Mouse (Mus musculus) layer of hippocampus, postnatal 10 days (tissue): ENCODE results near the gene Irx2. TPM values are rescaled to one million over a fixed set of nuclear protein-coding genes. Genes with fewer than 3 reads are reported as not detected.

Source experiments
- DNase-seq, 2 experiments: peaks; one replicate each; pipeline ENCODE4 v3.0.0; 2021; ENCODE audit warnings: low spot score in 2 of 2
- long read RNA-seq: library from polyadenylated mRNA; stranded (forward); transcript quantifications from one replicate; pipeline ENCODE4 v2.0.0, GENCODE M21; 2023
- total RNA-seq, 2 experiments: library from RNA; stranded (reverse); gene quantifications; 2 replicates each; pipeline ENCODE4 v1.2.3; 2021

Gene Irx2
- under 1 TPM; 0.40 to 0.80 TPM for total RNA-seq
- long read RNA-seq = 0 reads

DNA sequence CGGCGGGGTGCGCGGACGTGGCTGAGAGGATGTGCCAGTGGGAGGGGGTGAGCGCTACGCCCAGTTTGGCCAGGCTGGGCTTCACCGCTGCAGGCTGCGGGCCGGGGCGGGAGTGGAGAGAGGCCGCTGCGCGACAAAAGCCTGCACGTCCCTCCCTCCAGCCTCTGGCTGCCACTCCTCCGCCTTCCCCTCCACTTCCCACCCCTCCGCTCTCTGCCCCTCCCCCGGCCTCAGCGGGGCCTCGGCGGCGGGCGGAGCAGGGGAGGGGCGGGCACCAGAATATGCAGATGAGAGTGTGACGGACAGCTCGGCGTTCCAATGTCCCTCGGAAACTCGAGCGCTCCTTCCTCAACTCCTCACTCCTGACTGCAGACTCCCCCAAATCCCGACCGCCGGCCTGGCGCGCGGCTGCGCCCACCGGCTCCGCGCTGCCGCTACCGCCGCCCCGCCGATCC is at the start of gene Irx2:
TSS of gene Irx2 (plus strand) at position 359 of the 455 bp plus-strand sequence.
- no peak for DNase-seq

DNA sequence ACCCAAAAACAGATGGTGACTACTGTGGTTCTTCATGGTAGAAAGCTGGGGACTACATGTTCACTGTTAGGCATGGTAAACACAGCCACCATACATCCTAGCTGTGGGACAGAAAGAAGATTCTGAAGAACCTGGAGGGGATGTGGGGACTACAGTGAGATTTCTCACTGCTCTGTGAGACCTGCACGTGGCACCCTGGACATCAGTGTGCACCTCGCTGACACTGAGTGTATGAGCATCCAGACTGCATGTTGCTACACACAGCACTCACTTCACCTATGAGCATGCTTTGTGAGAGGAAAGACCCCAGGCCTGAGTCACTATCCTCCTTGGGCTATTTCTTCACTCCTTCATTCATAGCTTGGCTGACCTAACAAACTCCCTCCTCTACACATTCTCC is 47.3 kb upstream of the Irx2 start:
- no peak for DNase-seq

DNA sequence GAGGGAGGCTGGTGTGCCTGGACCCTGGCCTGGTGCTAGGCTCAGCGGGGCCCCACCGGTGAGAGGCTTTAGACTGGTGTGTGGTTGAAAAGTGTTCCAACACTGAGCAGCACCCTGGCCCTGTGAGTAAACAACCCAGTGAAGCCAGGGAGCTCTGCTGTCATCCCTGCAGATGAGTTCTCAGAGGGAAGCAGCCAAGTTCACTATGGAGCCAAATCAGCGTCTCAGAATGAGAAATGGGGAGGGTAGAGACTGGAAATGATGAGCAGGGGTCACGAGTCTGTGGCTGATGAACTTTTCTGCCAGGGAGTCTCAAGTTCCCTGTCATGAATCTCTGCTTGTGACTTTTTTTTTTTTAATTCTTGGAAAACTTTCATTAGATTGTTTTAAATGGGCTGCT is 36.1 kb upstream of the Irx2 start:
- DNase-seq = no peak

DNA sequence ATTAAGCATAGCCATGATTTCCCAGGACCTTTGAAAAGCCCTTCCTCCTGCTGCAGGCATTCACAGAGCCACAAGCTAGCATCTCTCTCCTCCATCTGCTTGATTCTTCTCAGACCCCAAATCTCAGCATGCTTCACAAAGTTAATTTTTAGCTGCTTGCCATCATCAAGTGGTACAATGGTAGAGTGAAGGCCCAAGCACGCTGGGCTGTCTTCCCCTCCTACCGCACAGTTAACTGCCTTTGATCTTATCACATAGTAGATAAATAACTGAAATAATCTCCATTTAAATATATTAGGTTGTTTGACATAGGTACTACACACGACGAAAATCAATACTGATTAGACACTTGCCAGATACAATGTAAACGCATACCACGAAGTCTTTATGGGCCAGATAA is 35.3 kb upstream of the Irx2 start:
- DNase-seq = no peak

DNA sequence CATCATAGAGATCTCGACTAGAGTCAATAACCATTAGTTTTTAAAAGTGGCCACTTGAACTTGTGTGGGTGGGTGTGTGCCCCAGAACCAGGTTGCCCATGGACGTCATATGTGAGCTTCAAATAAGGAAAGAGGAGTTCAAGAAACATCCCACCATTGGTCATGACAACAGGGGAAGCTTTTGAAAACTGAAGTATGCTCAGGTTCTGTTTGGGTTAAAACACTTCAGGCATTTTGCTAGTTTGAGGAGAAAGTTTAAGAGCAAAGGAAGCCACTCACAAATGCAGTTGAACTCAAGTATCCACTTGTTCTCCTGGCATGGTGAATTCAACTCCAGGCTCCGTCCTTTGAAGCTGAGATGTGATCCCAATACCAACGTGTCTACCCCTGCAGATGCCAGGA is 34.9 kb upstream of the Irx2 start:
- DNase-seq = no peak

DNA sequence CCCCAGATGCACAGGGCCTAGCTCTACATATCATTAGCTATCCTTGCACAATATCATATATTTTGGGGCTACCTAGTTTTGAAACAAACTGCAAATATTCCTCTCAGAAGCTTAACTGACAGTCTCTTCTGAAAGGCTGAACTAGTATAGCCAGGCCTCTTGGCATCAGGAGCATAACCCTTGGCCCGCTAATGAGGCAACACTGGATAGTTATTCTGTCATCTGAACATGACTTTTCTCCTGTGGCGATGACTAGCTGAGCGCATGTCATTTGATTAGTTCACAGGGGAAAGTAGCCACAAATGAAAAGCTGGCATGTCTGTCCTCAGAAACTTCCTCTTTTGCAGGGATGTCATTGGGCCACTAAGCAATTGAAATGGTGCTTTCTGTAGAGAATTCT is 29.4 kb upstream of the Irx2 start:
- DNase-seq = no peak

DNA sequence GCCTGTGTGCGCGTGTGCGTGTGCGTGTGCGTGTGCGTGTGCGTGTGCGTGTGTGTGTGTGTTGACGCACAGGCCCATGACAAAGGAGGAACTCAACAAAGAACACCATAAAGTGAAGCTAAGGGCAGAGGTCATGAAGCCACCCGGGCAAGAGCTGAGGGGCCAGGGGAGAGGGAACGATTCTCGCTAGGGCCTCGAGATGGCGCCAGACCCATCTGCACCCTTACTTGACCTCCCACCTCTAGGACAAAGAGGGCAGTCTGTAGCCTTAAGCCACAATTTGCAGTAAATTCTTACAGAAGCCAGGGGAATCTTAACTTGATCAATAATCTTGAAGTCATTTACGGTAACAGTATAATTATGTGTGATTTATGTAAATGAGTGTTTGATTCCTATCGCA is 19.9 kb upstream of the Irx2 start:
- DNase-seq = no peak

DNA sequence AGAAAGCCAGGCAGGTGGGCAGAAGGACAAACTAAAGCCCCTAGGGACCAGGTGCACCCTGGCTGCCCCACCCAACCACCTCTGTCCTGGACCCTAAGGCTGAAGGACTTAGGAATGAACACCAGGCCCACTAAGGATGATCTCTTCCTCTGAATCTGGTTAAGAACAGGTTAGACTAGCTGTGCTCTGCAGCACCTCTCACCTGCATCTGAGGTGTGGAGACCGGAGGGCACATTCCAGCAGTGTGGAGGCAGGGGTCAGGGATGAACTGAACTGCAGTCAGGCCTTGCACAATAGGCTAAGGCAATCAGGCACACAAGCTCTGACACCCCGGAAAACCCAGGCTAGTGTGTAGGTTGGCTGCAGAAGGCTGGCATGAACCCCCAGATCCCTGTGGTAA is 18.3 kb upstream of the Irx2 start:
- no peak for DNase-seq

DNA sequence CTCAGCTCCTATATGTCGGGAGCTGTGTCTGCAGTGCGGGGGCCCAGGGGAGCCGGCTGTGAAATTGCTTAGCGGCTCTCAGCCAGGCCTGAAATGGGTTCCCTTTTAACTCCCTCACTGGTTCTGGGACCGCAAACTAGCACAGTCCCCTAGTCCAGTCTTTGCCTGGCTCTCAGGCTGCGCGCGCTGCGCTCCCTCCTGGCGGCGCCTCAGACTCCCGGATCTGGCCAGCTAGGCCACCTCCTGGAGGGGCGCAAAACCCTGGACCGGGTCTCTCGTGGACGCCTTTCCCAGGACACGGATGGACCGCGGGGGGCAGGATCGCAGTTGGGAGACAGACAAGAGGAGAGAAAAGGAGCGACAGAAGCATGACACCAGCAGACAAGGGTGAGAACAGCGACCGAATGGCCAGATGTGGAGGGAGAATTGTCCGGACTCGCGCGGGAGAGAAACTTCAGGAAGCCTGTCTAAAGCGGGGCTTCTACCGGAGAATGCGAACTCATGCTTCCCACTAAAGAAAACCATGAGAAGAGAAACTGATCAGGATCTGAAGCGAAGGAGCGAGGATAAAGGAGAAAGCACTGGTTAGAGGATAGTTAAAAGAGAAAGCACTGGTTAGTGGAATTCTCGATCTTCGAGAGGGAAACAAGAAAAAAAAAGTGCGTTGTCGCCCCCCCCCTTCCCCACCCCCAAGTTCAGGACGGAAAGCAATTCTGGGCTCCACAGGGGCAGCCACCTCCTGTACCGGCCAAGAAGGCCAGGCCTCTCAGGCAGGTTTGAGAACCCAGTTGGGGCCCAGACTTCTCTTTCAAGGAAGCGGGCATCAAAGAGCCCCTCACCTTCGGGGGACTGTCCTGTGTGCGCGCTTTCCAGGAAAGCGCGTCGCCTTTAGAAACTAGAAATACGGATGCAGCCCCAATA is 4.4 kb upstream of the Irx2 start:
- DNase-seq = no peak

DNA sequence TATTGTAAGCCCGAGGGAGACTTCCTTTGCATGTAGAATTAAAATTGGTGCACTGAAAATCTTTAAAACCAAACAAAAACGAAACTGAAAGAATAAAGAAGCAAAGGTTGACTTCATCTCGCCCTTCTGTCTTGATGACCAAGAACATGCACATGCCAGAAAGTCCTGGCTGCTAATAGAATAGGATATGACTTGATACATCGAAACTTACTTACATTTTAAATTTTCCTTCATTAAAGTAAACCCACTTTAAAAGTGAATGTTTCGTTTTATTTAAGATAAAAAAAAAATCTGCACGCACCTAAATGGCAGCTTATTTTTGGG is 3.8 kb upstream of the Irx2 start:
- DNase-seq = no peak

DNA sequence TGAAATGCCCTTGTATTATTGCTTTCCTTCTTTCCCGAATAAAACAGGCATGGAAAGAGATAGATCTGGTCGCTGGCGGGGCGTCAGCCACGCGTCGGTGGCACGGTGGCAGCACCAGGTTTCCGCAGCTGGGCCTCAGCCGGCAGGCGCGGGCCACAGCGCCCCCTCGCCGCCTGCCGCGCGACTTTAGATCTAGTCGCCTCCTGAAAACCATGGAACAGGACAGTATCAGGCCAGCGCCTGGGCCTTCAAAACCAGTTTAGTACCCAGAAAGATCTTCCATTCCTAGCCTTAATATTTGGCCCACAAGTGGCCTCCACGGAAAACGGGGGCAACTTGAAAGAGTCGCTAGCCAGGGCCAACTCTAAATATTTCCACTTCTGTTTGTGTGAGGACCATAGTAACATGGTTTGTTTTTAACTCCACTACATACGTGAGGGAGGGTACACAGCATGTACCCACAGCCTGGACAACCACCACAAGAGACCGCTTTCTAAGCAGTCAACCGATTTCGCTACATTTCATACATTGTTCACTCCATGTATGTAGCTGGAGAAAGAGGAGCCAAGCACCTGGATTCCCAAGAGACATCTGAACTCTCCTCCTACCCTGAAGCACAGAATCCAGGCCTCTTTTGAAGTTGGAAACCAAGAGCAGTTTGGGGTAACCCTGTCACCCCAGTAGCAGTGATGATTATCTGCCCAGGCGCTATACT is 3.2 kb upstream of the Irx2 start:
- no peak for DNase-seq

DNA sequence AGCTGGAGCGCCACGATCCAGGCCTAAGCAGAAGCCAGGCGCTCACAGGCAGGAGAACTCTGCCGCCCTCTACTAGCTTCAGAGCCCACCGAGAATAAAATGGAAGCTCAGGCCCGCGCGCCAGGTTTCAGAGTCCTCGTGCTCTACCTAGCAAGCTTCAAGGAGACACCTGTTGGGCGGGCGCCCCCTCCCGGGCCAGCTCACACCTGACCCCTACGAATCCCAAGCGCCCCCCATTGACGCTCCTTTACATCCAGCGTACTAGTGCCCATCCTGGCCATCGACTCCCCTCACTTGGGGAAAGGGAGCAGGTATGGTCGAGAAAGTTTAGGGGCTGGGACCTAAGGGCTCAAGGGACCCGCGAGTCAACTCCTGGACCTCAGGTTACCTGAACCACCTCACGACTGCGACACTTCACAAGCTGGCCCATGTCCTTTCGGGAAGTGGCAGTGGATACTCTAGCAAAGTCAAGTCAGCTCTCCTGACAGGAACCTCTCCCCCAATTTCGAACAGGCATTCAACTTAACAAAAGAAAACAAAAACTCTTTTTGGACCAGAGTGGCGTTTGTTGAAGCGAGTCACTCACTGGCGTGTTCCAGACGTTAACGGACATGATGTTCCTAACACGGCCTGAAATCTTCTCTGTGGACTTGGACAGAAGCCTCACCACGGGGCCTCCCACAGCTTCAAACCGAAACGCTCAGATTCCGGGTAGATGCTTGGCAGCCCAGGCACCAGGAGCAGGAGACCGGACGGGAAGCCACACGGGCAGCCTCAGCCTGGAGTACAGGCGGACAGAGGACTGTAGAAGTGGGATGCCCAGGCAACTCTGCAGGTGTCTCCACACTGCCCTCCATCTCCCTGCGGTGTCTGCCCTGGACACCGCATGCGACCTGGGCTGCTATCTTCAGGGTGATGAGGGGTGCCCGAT is 964 bp upstream of the Irx2 start:
- DNase-seq = no peak

DNA sequence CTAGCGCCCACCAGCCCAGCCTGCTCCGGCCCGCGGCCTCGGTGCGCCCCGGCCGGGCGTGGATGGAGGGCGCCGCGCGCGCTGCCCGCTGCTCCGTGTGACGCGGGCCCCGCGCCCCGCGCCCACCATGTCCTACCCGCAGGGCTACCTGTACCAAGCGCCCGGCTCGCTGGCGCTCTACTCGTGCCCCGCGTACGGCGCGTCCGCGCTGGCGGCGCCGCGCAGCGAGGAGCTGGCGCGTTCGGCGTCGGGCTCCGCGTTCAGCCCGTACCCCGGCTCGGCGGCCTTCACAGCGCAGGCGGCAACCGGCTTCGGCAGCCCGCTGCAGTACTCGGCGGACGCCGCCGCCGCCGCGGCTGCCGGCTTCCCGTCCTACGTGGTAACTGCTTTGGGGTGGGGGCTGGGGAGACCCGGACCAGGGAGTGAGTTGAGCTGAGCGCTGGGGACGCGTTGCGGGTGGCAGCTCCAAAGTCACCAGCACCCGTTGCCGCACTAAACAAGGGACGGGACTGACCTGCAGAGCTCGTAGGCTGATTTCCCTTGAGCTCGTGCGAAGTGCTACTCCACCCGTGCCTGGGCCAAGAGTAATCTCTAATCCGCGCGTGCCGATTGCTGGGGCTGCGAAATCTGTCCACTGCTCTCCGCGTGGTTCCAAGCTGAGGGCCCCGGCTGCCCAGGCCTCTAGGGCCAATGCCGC is 463 bp downstream of the Irx2 start:
- DNase-seq = no peak

DNA sequence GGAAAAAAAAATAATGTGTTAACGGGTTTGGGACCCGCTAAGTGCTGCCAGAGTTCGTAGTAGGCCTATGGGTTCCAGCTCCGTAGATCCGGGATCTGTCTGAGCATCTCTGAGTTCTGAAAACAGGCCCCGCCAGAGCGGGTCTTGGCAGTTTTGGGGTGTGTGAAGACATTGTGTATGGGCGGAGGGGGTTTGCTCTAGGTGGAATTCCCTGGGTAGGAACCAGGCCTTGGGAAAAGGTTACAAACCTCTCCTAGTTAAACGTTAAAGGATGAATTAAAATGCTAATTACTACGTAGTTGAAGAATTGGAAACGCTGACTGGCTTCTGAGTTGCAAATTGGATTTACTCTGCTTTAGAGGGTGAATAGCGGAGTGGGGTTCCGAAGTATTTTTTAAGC is 1.2 kb downstream of the Irx2 start:
- DNase-seq = no peak

DNA sequence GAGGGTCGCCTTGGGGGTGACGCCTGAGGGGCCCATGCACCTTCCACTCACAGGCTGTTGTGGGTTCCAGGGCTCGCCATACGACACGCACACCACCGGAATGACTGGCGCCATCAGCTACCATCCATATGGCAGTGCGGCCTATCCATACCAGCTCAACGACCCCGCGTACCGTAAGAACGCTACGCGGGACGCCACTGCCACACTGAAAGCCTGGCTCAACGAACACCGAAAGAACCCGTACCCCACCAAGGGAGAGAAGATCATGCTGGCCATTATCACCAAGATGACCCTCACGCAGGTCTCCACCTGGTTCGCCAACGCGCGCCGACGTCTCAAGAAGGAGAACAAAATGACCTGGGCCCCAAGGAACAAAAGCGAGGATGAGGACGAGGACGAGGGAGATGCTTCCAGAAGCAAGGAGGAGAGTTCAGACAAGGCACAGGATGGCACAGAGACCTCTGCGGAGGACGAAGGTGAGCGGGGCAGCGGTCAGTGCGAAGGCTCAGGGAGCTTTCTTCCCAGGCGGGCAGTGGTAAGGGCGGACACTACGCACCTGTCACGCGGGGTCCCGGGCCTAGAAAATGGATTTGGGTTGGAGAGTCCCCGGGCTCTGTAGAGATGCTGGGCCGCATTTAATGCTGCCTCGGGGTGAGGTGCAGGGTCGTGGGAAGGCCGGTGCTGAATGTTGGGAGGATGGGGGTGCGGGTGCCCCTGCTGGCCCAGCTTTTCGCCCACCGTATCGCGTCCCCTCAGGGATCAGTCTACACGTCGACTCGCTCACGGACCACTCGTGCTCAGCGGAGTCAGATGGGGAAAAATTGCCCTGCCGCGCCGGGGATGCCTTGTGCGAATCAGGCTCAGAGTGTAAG is 2.1 kb downstream of the Irx2 start:
- DNase-seq = no peak

DNA sequence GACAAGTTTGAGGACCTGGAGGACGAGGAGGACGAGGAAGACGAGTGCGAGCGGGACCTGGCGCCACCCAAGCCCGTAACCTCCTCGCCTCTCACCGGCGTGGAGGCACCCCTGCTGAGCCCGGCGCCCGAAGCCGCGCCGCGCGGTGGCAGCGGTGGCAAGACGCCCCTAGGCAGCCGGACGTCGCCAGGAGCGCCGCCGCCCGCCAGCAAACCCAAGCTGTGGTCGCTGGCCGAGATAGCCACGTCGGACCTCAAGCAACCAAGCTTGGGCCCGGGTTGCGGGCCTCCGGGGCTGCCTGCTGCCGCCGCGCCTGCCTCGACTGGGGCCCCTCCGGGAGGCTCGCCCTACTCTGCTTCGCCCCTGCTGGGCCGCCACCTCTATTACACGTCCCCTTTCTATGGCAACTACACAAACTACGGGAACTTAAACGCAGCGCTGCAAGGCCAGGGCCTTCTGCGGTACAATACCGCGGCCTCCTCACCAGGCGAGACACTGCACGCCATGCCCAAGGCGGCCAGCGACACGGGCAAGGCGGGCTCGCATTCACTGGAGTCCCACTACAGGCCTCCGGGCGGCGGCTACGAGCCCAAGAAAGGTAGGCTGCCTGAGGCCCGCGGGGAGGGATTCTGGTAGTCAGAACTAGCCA is 2.9 kb downstream of the Irx2 start:
- DNase-seq = no peak

DNA sequence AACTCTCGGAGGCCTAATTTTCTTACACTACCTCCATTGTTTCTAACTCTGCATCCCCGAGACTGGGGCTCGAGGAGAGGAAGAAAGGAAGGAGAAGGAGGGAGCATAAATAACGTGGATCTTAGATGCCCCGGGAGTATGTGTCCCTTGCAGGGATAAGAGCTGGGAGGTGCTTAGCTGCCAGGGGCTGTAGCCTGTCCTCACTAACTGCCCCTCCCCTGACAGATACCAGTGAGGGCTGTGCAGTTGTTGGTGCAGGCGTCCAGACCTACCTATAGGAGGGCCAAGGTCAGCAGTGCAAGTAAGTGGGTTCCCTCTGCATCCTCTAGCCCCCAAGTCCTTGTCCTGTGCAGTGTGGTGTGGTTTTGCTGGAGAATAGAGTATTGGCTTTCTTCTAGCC is 3.7 kb downstream of the Irx2 start:
- no peak for DNase-seq

DNA sequence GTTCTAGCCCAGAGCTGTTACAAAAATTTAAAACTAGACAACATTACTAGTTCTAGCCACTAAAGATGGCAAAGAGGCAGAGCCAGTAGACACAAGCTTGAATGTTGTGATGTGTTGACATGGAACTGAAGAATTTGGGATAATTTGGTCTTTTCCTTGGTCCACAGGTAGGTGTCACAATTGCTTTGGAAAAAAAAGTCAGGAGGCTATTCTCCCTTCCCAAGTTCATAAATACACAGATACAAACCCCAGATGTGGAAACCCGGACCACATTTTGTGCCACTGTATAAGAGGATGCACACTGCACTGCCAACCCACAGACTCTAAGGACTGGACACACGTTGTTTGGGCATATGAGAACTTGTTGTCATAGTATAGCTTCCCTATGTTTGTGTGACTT is 4.5 kb downstream of the Irx2 start:
- no peak for DNase-seq

DNA sequence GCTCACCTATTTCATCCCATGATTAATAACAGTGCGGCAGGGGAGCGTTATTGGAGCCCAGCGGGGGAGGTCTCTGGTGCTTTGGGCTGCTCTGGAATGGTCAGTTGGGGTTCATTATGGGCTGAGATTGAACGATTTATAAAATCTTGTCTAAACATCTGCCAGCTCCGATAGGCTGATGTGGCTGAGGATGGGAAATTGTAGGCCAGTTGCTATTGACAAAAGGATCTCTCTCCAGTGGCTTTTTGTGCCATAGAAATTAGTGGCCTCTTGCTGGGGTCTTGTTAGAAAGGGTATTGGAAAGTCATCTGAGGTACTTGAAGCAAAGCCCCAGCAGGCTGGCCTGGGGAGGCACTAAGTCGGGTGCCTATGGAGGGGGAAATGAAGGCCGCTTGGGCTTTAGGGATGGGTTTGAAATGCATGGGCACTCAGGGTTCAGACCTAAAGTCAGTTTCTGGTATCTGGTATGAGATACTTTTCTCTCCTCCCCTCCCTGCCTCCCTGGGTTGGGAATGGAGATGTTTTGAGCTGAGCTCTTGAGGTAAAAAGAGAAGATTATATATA is 6.2 kb downstream of the Irx2 start:
- no peak for DNase-seq
